Mouse (Mus musculus): ENCODE measurements at regions not wholly inside any gene's neighbourhood (a gene's known extent, or its start where the extent isn't known, plus 50 kb on each side); places are given as distances from the start of the nearest gene placed in this dataset.

DNA sequence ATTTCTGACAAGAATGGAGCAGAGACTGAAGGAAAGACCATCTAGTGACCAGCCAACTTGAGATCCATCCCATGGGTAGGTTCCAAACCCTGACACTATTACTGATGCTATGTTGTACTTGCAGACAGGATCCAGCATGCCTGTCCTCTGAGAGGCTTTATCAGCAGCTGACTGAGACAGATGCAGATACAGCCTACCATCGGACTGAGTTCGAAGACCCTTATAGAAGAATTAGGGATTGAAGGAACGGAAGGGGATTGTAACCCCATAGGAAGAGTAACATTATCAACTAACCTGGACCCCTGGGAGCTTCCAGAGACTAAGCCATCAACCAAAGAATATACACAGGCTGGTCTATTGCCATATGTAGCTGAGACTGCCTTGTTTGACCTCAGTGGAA, 183.1 kb upstream of the Adcy2 start:
- TF ChIP-seq CTCF (IDR thresholded peaks at IDR 0.05; ENCODE audit: extremely low read depth, insufficient read depth, low read length): no peak
- no peak for TF ChIP-seq POLR2A (IDR thresholded peaks at IDR 0.05; ENCODE audit: extremely low read depth, insufficient read depth, low read length)
